Mouse (Mus musculus): Measurements from ENCODE around the gene Syce3.

Gene Syce3

GRCm38 (mm10) chr15:89421938-89422337 is 11.6 kb upstream of the Syce3 start:
- no peak for DNase-seq (ENCODE audit: low spot score)

- no peak for DNase-seq (ENCODE audit: low spot score)
Observed at GRCm38 (mm10) chr15:89415282-89415681, 5.0 kb upstream of the Syce3 start.

GRCm38 (mm10) chr15:89406691-89407090 is 3.6 kb downstream of the Syce3 start:
- DNase-seq (ENCODE audit: low spot score): no peak

GRCm38 (mm10) chr15:89404831-89405623 is 5.3 kb downstream of the Syce3 start:
- DNase-seq (ENCODE audit: low spot score): no peak

- DNase-seq (ENCODE audit: low spot score): no peak
Observed at GRCm38 (mm10) chr15:89402471-89402870, 7.8 kb downstream of the Syce3 start.

GRCm38 (mm10) chr15:89399716-89400115 is 10.6 kb downstream of the Syce3 start:
- DNase-seq (ENCODE audit: low spot score): no peak

GRCm38 (mm10) chr15:89398146-89398545 is 12.2 kb downstream of the Syce3 start:
- no peak for DNase-seq (ENCODE audit: low spot score)

- no peak for DNase-seq (ENCODE audit: low spot score)
Observed at GRCm38 (mm10) chr15:89396883-89397282, 13.4 kb downstream of the Syce3 start.

GRCm38 (mm10) chr15:89390081-89390480 is 20.2 kb downstream of the Syce3 start:
- DNase-seq (ENCODE audit: low spot score): no peak

- no peak for DNase-seq (ENCODE audit: low spot score)
Observed at GRCm38 (mm10) chr15:89387127-89387526, 23.2 kb downstream of the Syce3 start.

GRCm38 (mm10) chr15:89384617-89385016 is 25.7 kb downstream of the Syce3 start, which contains the start of gene Klhdc7b:
TSS of gene Klhdc7b (plus strand) at chr15:89384917.
- DNase-seq (ENCODE audit: low spot score): no peak

GRCm38 (mm10) chr15:89379429-89379828 is 30.9 kb downstream of the Syce3 start:
- no peak for DNase-seq (ENCODE audit: low spot score)

- DNase-seq (ENCODE audit: low spot score): no peak
Observed at GRCm38 (mm10) chr15:89378831-89379401, 31.4 kb downstream of the Syce3 start, which contains the start of gene Odf3b. TSS of gene Odf3b (minus strand) at chr15:89379282.

GRCm38 (mm10) chr15:89377938-89378828 is 32.1 kb downstream of the Syce3 start:
- DNase-seq (ENCODE audit: low spot score): no peak

GRCm38 (mm10) chr15:89377362-89377761 is 32.9 kb downstream of the Syce3 start:
- DNase-seq (ENCODE audit: low spot score): no peak

GRCm38 (mm10) chr15:89376957-89377356 is 33.3 kb downstream of the Syce3 start, which contains the start of gene Tymp:
TSS of gene Tymp (minus strand) at chr15:89377039.
- no peak for DNase-seq (ENCODE audit: low spot score)

- DNase-seq (ENCODE audit: low spot score): no peak
Observed at GRCm38 (mm10) chr15:89376040-89376439, 34.3 kb downstream of the Syce3 start.

- no peak for DNase-seq (ENCODE audit: low spot score)
Observed at GRCm38 (mm10) chr15:89374801-89375534, 35.3 kb downstream of the Syce3 start.

GRCm38 (mm10) chr15:89374340-89374739 is 36.0 kb downstream of the Syce3 start:
- no peak for DNase-seq (ENCODE audit: low spot score)

- peak; percentile 94 for DNase-seq (ENCODE audit: low spot score)
Observed at GRCm38 (mm10) chr15:89373762-89374248, 36.5 kb downstream of the Syce3 start, which contains the start of gene Sco2. TSS of gene Sco2 (minus strand) at chr15:89373846.

- peak; percentile 74 for DNase-seq (ENCODE audit: low spot score)
Observed at GRCm38 (mm10) chr15:89373027-89373761, 37.1 kb downstream of the Syce3 start.

All from layer of hippocampus, adult 9-10 months (tissue).